Mouse (Mus musculus): ENCODE measurements around the gene Smarcal1. TPM values are rescaled to one million over a fixed set of nuclear protein-coding genes. Genes with fewer than 3 reads are reported as not detected.

Gene Smarcal1
- polyA plus RNA-seq, 1 experiment from 2014 or later = 38.9 TPM

- H3K27me3 ChIP-seq (ENCODE audit: control insufficient read depth, insufficient read depth, low read length) = no peaks in the 10 kb centered on the region
- no peak overlapping the region for H3K4me2 ChIP-seq (ENCODE audit: low read depth, low read length)
- WGBS = 85% methylated on average over 12 of the region's 12 CpGs
- ATAC-seq (replicated peaks; ENCODE audit: insufficient number of reproducible peaks, low FRiP score, low TSS enrichment, low read depth) (no peak), DNase-seq (ENCODE audit: low spot score) (no peak)
- no peak overlapping the region for H3K27ac ChIP-seq (replicated peaks; ENCODE audit: low read depth, low read length)
- no peak overlapping the region for H3K9ac ChIP-seq (replicated peaks; ENCODE audit: low read length)
- H3K4me1 ChIP-seq (ENCODE audit: control insufficient read depth, insufficient read depth, low read length) = no peaks in the 10 kb centered on the region
- H3K9me3 ChIP-seq (replicated peaks; ENCODE audit: control insufficient read depth, low read length) = no peaks in the 10 kb centered on the region
- no peaks in the 10 kb centered on the region for H3K36me3 ChIP-seq (replicated peaks; ENCODE audit: control insufficient read depth, insufficient read depth, low read depth, low read length)
- H3K4me3 ChIP-seq (ENCODE audit: low read depth, low read length) = no peak overlapping the region
Observed at GRCm38 (mm10) chr1:72606186-72606673, 23.2 kb downstream of the Smarcal1 start.

DNA sequence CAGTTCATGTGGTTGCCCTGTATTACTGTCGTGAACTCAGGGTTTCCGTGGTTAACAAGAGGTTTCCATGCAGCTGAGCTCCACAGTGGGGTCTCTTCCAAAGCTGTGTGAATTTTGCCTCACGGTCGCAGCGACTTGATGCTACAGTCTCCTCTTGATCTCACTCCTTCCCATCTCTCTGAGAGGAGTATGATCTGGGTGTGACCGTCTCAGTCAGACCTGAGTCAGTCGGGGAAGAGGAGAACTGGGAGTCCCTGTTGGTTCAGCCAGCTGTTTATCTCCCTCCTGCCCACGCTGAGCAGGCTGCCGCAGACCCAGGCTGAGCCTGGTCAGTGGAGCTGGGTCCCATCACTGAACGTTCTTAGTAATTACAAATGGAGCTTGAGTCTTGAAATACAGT lies 26.1 kb downstream of the Smarcal1 start:
- Histone ChIP-seq H3K4me2 (ENCODE audit: low read depth, low read length) (no peak overlapping the region), H3K4me1 (ENCODE audit: control insufficient read depth, insufficient read depth, low read length) (no peaks in the 10 kb centered on the region), H3K27me3 (ENCODE audit: control insufficient read depth, insufficient read depth, low read length) (no peaks in the 10 kb centered on the region), H3K36me3 (replicated peaks; ENCODE audit: control insufficient read depth, insufficient read depth, low read depth, low read length) (no peaks in the 10 kb centered on the region; the same call in 1 of the 2 replicates), H3K27ac (replicated peaks; ENCODE audit: low read depth, low read length) (no peak overlapping the region), H3K9ac (replicated peaks; ENCODE audit: low read length) (no peak overlapping the region), H3K9me3 (replicated peaks; ENCODE audit: control insufficient read depth, low read length) (no peaks in the 10 kb centered on the region), H3K4me3 (ENCODE audit: low read depth, low read length) (no peak overlapping the region)
- WGBS = 89% methylated on average over 10 of the region's 10 CpGs
- ATAC-seq (replicated peaks; ENCODE audit: insufficient number of reproducible peaks, low FRiP score, low TSS enrichment, low read depth) = no peak
- no peak for DNase-seq (ENCODE audit: low spot score)

GRCm38 (mm10) chr1:72609887-72610877 lies 27.1 kb downstream of the Smarcal1 start:
- ATAC-seq (replicated peaks; ENCODE audit: insufficient number of reproducible peaks, low FRiP score, low TSS enrichment, low read depth) (no peak), DNase-seq (ENCODE audit: low spot score) (peak; percentile 3)
- H3K4me2 ChIP-seq (ENCODE audit: low read depth, low read length) = no peak overlapping the region
- no peak overlapping the region for H3K27ac ChIP-seq (replicated peaks; ENCODE audit: low read depth, low read length)
- no peak overlapping the region for H3K9ac ChIP-seq (replicated peaks; ENCODE audit: low read length)
- no peaks in the 10 kb centered on the region for H3K9me3 ChIP-seq (replicated peaks; ENCODE audit: control insufficient read depth, low read length)
- H3K4me1 ChIP-seq (ENCODE audit: control insufficient read depth, insufficient read depth, low read length) = no peaks in the 10 kb centered on the region
- no peak overlapping the region for H3K4me3 ChIP-seq (ENCODE audit: low read depth, low read length)
- no peaks in the 10 kb centered on the region for H3K27me3 ChIP-seq (ENCODE audit: control insufficient read depth, insufficient read depth, low read length)
- no peaks in the 10 kb centered on the region; the same call in 1 of the 2 replicates for H3K36me3 ChIP-seq (replicated peaks; ENCODE audit: control insufficient read depth, insufficient read depth, low read depth, low read length)
- WGBS = 86% methylated on average over 23 of the region's 23 CpGs

DNA sequence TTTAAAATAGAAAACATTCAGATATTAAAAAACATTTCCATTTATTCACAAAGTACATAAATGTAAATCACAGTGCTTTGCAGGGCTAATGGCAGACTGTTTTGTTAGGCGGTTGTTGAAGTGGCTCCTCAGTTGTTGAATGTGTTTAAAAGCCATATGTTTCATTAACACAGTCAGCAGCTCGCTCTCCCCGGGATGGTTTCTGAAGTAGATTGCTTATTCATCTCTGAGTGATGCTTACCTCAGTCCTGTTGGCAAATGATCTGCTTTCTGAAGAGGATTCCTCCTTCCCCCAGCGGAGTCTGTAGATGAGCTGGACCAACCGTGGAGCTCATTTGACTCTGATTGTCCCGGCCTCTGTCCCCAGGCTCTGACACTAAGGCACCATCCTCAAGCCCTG lies 29.1 kb downstream of the Smarcal1 start:
- DNase-seq (ENCODE audit: low spot score) (no peak), ATAC-seq (replicated peaks; ENCODE audit: insufficient number of reproducible peaks, low FRiP score, low TSS enrichment, low read depth) (no peak)
- 97% methylated on average over 6 of the region's 6 CpGs for WGBS
- no peaks in the 10 kb centered on the region for H3K27me3 ChIP-seq (ENCODE audit: control insufficient read depth, insufficient read depth, low read length)
- H3K27ac ChIP-seq (replicated peaks; ENCODE audit: low read depth, low read length) = no peak overlapping the region
- H3K4me1 ChIP-seq (ENCODE audit: control insufficient read depth, insufficient read depth, low read length) = no peaks in the 10 kb centered on the region
- H3K9me3 ChIP-seq (replicated peaks; ENCODE audit: control insufficient read depth, low read length) = no peaks in the 10 kb centered on the region
- no peak overlapping the region for H3K9ac ChIP-seq (replicated peaks; ENCODE audit: low read length)
- no peak overlapping the region for H3K4me2 ChIP-seq (ENCODE audit: low read depth, low read length)
- H3K36me3 ChIP-seq (replicated peaks; ENCODE audit: control insufficient read depth, insufficient read depth, low read depth, low read length) = no peaks in the 10 kb centered on the region; the same call in none of the 2 replicates
- no peak overlapping the region for H3K4me3 ChIP-seq (ENCODE audit: low read depth, low read length)

- WGBS = 14% methylated on average over 5 of the region's 5 CpGs
- ATAC-seq (replicated peaks; ENCODE audit: insufficient number of reproducible peaks, low FRiP score, low TSS enrichment, low read depth) (no peak), DNase-seq (ENCODE audit: low spot score) (no peak)
- Histone ChIP-seq H3K4me1 (ENCODE audit: control insufficient read depth, insufficient read depth, low read length) (no peaks in the 10 kb centered on the region), H3K27ac (replicated peaks; ENCODE audit: low read depth, low read length) (no peak overlapping the region), H3K27me3 (ENCODE audit: control insufficient read depth, insufficient read depth, low read length) (no peaks in the 10 kb centered on the region), H3K4me3 (ENCODE audit: low read depth, low read length) (no peak overlapping the region), H3K9me3 (replicated peaks; ENCODE audit: control insufficient read depth, low read length) (no peaks in the 10 kb centered on the region), H3K9ac (replicated peaks; ENCODE audit: low read length) (no peak overlapping the region), H3K36me3 (replicated peaks; ENCODE audit: control insufficient read depth, insufficient read depth, low read depth, low read length) (peaks cover 1% of the 10 kb centered on the region; the same call in 1 of the 2 replicates), H3K4me2 (ENCODE audit: low read depth, low read length) (no peak overlapping the region)
Observed at GRCm38 (mm10) chr1:72635221-72635620, 52.2 kb downstream of the Smarcal1 start.

DNA sequence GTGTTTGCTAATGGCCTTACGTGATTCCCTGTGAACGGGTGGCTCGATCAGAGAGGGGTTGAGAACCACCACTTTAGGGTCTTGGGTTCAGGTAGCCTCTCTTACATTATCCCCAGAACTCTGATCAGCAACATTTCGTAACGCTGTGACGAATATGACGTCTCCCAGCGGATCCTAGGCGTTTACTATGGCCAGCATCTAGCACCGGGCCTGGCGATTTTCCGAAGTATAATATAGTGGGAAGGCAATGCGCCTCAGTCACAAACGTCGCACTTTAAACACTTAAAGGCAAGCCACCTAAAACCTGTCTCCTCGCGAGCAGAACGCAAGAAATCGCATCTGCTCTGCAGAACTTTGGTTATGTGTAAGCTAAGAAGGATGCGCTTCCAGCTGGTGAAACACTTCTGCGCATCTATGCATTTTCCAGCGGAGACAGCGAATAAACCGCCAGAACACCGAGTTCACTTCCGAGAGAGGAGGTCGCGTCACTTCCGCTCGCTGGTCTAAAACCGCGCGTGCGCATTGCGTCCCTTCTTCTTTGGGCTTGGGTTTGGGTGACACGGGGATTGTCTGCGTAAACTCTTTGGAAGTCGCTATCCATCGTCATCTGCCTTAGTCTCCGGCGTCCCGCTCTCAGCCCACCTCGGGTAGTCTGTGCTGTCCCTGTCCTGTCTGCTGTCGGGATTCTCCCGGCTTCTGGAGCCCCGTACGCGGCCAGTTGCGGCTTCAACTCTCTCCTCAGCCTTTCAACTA lies 57.8 kb downstream of the Smarcal1 start:
- H3K27ac ChIP-seq (replicated peaks; ENCODE audit: low read depth, low read length) = no peak overlapping the region
- H3K9ac ChIP-seq (replicated peaks; ENCODE audit: low read length) = peak overlapping the region; percentile 37; the same call in 1 of the 2 replicates

DNA sequence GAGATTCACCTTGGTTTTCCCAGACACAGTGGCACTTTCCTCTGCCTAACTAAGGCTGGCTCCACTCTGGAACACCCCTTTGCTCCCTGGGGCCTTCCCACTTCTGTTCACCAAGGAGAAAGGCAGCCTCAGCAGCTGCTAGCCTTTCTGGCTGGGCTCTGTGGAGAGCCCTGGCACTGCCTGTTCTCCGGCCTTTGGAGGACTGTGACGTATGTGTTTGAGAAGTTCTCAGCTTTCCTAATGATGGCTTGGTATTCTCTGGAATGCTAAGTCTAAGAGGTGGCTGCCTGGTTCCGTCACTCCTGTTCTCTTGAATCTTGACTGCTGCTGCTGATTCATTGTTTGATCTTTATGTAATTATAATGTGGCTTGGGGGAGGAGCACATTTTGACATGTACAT lies 90.0 kb downstream of the Smarcal1 start:
- no peak overlapping the region for H3K4me3 ChIP-seq (ENCODE audit: low read depth, low read length)
- H3K9ac ChIP-seq (replicated peaks; ENCODE audit: low read length) = no peak overlapping the region
- ATAC-seq (replicated peaks; ENCODE audit: insufficient number of reproducible peaks, low FRiP score, low TSS enrichment, low read depth) (no peak), DNase-seq (ENCODE audit: low spot score) (peak; percentile 3)
- WGBS = 41% methylated on average over 3 of the region's 3 CpGs
- H3K9me3 ChIP-seq (replicated peaks; ENCODE audit: control insufficient read depth, low read length) = no peaks in the 10 kb centered on the region
- H3K27ac ChIP-seq (replicated peaks; ENCODE audit: low read depth, low read length) = no peak overlapping the region
- no peaks in the 10 kb centered on the region for H3K36me3 ChIP-seq (replicated peaks; ENCODE audit: control insufficient read depth, insufficient read depth, low read depth, low read length)
- H3K27me3 ChIP-seq (ENCODE audit: control insufficient read depth, insufficient read depth, low read length) = no peaks in the 10 kb centered on the region
- no peak overlapping the region for H3K4me2 ChIP-seq (ENCODE audit: low read depth, low read length)
- H3K4me1 ChIP-seq (ENCODE audit: control insufficient read depth, insufficient read depth, low read length) = no peaks in the 10 kb centered on the region

More for the DNA sequence above, 57.8 kb downstream of the Smarcal1 start:
- ATAC-seq (replicated peaks; ENCODE audit: insufficient number of reproducible peaks, low FRiP score, low TSS enrichment, low read depth) (0 out of 2 replicates have a peak, but pooled peaks have one; percentile 34), DNase-seq (ENCODE audit: low spot score) (peak; percentile 85)
- Histone ChIP-seq H3K4me1 (ENCODE audit: control insufficient read depth, insufficient read depth, low read length) (no peaks in the 10 kb centered on the region), H3K9me3 (replicated peaks; ENCODE audit: control insufficient read depth, low read length) (no peaks in the 10 kb centered on the region), H3K4me3 (ENCODE audit: low read depth, low read length) (peak overlapping the region; percentile 15; the same call in 1 of the 2 replicates), H3K27me3 (ENCODE audit: control insufficient read depth, insufficient read depth, low read length) (no peaks in the 10 kb centered on the region), H3K36me3 (replicated peaks; ENCODE audit: control insufficient read depth, insufficient read depth, low read depth, low read length) (no peaks in the 10 kb centered on the region), H3K4me2 (ENCODE audit: low read depth, low read length) (peak overlapping the region; percentile 52)
- WGBS = 39% methylated on average over 49 of the region's 49 CpGs
